Mouse (Mus musculus): ENCODE measurements at regions not wholly inside any gene's neighbourhood (a gene's known extent, or its start where the extent isn't known, plus 50 kb on each side); places are given as distances from the start of the nearest gene placed in this dataset.

- TF ChIP-seq CTCF (IDR thresholded peaks at IDR 0.05) = no peak
- no peak for DNase-seq (ENCODE audit: low read depth, low spot score)
- ChIA-PET POLR2A (no interaction called here), CTCF (no interaction called here)
- in situ Hi-C loops (cut with MboI; ENCODE audit: low pct_unique_long_range_greater_than_20kb) = no loop called here
- ATAC-seq = no peak
- H3K27me3 ChIP-seq = peaks cover 15% of the 10 kb centered on the region
Measured at GRCm38 (mm10) chr3:82636666-82637065, 88.8 kb upstream of the Npy2r start.

- H3K27me3 ChIP-seq = no peaks in the 10 kb centered on the region
- in situ Hi-C loops (cut with MboI; ENCODE audit: low pct_unique_long_range_greater_than_20kb) = no loop called here
- DNase-seq (ENCODE audit: low read depth, low spot score) = no peak
- ATAC-seq = no peak
- CTCF ChIA-PET = no interaction called here
- TF ChIP-seq CTCF (IDR thresholded peaks at IDR 0.05) = no peak
- POLR2A ChIA-PET = no interaction called here
Measured at GRCm38 (mm10) chr3:82620418-82621003, 72.6 kb upstream of the Npy2r start.

- no peak for ATAC-seq
- no peaks in the 10 kb centered on the region for H3K27me3 ChIP-seq
- ChIA-PET CTCF (no interaction called here), POLR2A (no interaction called here)
- DNase-seq (ENCODE audit: low read depth, low spot score) = no peak
- no peak for TF ChIP-seq CTCF (IDR thresholded peaks at IDR 0.05)
- in situ Hi-C loops (cut with MboI; ENCODE audit: low pct_unique_long_range_greater_than_20kb) = no loop called here
Measured at GRCm38 (mm10) chr3:82619371-82619770, 71.5 kb upstream of the Npy2r start.

GRCm38 (mm10) chr3:82601880-82602279 lies 54.0 kb upstream of the Npy2r start:
- ATAC-seq = no peak
- POLR2A ChIA-PET = no interaction called here

GRCm38 (mm10) chr3:82598656-82599055 lies 50.8 kb upstream of the Npy2r start:
- in situ Hi-C loops (cut with MboI; ENCODE audit: low pct_unique_long_range_greater_than_20kb) = no loop called here
- CTCF ChIA-PET = no interaction called here
- POLR2A ChIA-PET = no interaction called here

More at GRCm38 (mm10) chr3:82601880-82602279, 54.0 kb upstream of the Npy2r start:
- CTCF ChIA-PET = no interaction called here
- H3K27me3 ChIP-seq = peaks cover 4% of the 10 kb centered on the region
- TF ChIP-seq CTCF (IDR thresholded peaks at IDR 0.05) = no peak
- DNase-seq (ENCODE audit: low read depth, low spot score) = no peak
- in situ Hi-C loops (cut with MboI; ENCODE audit: low pct_unique_long_range_greater_than_20kb) = no loop called here

More at GRCm38 (mm10) chr3:82598656-82599055, 50.8 kb upstream of the Npy2r start:
- no peaks in the 10 kb centered on the region for H3K27me3 ChIP-seq
- ATAC-seq (no peak), DNase-seq (ENCODE audit: low read depth, low spot score) (no peak)
- TF ChIP-seq CTCF (IDR thresholded peaks at IDR 0.05) = no peak

Data from Patski (cell line).